Mouse (Mus musculus): ENCODE data around the gene Prim2. TPM values are rescaled to one million over a fixed set of nuclear protein-coding genes. Genes with fewer than 3 reads are reported as not detected.
A peak's percentile ranks its signal among the peaks of the same experiment; 100 is the strongest.

The Prim2 gene
- total and polyA plus RNA-seq, 2 experiments from 2014 or later = 18.6 to 19.0 TPM

DNA sequence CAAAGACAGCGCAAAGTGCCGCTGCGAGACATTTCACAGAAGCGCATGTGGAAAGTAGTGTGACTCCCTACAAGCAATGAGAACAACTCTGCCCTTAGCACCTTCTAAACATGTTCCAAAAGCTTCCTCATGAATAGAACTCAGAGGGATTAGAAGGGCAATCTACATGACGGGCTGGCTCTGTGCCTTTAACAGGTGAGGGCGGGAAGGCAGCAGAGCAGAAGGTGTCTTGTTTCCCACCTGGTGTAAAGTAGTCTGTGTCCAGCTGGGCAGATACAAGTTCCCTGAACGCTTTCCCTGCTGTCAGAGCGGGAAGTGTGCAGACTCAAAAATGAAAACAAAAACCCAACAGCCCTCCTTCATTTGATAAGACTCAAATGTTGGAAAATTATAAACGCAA lies 169.5 kb downstream of the Prim2 start:
- Histone ChIP-seq H3K4me2 (ENCODE audit: low read depth, low read length) (no peak overlapping the region), H3K27me3 (ENCODE audit: insufficient read depth, low read length) (no peaks in the 10 kb centered on the region), H3K9me3 (ENCODE audit: low read length) (no peaks in the 10 kb centered on the region), H3K4me1 (ENCODE audit: insufficient read depth, low read length) (peaks cover 3% of the 10 kb centered on the region; the same call in 1 of the 2 replicates), H3K4me3 (ENCODE audit: low read length) (no peak overlapping the region), H3K27ac (no peak overlapping the region), H3K36me3 (ENCODE audit: insufficient read depth, low read length) (no peaks in the 10 kb centered on the region), H3K9ac (replicated peaks; ENCODE audit: low read length) (no peak overlapping the region)
- WGBS = 75% methylated on average over 9 of the region's 9 CpGs
- ATAC-seq = 0 out of 2 replicates have a peak, but pooled peaks have one; percentile 27
- TF ChIP-seq CTCF (IDR thresholded peaks at IDR 0.05; ENCODE audit: low read depth) = no peak
- peak; percentile 25 for DNase-seq (ENCODE audit: low spot score)

DNA sequence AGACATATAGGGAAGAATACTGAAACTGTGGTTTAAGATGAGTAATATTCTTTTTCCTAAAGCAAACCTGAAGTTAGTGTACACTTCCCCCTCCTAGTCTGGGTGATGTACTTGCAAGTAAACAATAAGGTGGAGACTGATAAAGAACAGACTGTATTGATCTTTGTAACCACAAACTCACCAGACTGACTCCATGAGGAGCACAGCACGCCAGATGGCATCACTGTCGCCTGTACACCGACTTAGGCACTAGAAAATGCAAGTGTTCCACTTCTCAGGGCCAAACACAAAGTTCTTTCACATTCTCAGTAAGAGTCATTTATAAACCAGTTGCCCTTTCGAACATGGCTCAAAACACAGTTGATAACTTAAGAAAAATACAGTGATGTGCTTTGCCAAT lies 170.0 kb downstream of the Prim2 start:
- peaks cover 3% of the 10 kb centered on the region; the same call in 1 of the 2 replicates for H3K4me1 ChIP-seq (ENCODE audit: insufficient read depth, low read length)
- H3K27ac ChIP-seq = no peak overlapping the region
- no peaks in the 10 kb centered on the region for H3K9me3 ChIP-seq (ENCODE audit: low read length)
- DNase-seq (ENCODE audit: low spot score) = no peak
- whole genome bisulfite sequencing = 67% methylated on average over 4 of the region's 4 CpGs
- TF ChIP-seq CTCF (IDR thresholded peaks at IDR 0.05; ENCODE audit: low read depth) = no peak
- H3K4me2 ChIP-seq (ENCODE audit: low read depth, low read length) = no peak overlapping the region
- no peaks in the 10 kb centered on the region for H3K27me3 ChIP-seq (ENCODE audit: insufficient read depth, low read length)
- no peaks in the 10 kb centered on the region for H3K36me3 ChIP-seq (ENCODE audit: insufficient read depth, low read length)
- no peak overlapping the region for H3K4me3 ChIP-seq (ENCODE audit: low read length)
- no peak for ATAC-seq
- no peak overlapping the region for H3K9ac ChIP-seq (replicated peaks; ENCODE audit: low read length)

GRCm38 (mm10) chr1:33496128-33496527 lies 173.5 kb downstream of the Prim2 start:
- H3K27me3 ChIP-seq (ENCODE audit: insufficient read depth, low read length) = no peaks in the 10 kb centered on the region
- DNase-seq (ENCODE audit: low spot score) (no peak), ATAC-seq (no peak)
- no peak for TF ChIP-seq CTCF (IDR thresholded peaks at IDR 0.05; ENCODE audit: low read depth)
- 77% methylated on average over 4 of the region's 4 CpGs for WGBS
- H3K4me2 ChIP-seq (ENCODE audit: low read depth, low read length) = no peak overlapping the region
- H3K27ac ChIP-seq = no peak overlapping the region
- peaks cover 3% of the 10 kb centered on the region; the same call in 1 of the 2 replicates for H3K4me1 ChIP-seq (ENCODE audit: insufficient read depth, low read length)
- no peaks in the 10 kb centered on the region for H3K9me3 ChIP-seq (ENCODE audit: low read length)
- H3K4me3 ChIP-seq (ENCODE audit: low read length) = no peak overlapping the region
- no peaks in the 10 kb centered on the region for H3K36me3 ChIP-seq (ENCODE audit: insufficient read depth, low read length)
- no peak overlapping the region for H3K9ac ChIP-seq (replicated peaks; ENCODE audit: low read length)

DNA sequence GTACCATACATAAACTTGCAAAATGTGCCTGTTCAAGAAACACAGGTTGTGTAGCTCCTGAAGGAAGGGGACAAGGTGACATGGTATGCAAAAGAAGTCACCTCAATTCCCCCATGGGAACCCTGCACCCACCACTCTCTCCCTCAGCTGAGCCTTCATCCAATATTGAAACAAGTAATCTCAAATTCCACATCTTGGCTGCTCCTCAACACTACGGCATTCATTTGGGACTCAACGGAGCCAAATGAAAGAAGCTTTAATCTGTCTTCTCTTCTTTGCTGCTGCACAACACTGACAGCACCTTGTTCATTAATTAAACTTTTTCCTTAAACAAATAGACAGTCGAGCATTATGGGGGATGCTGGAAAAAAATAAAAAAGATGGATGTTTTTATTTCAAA lies 174.0 kb downstream of the Prim2 start:
- Histone ChIP-seq H3K9me3 (ENCODE audit: low read length) (no peaks in the 10 kb centered on the region), H3K4me1 (ENCODE audit: insufficient read depth, low read length) (peaks cover 3% of the 10 kb centered on the region; the same call in 1 of the 2 replicates), H3K4me2 (ENCODE audit: low read depth, low read length) (no peak overlapping the region), H3K9ac (replicated peaks; ENCODE audit: low read length) (no peak overlapping the region), H3K4me3 (ENCODE audit: low read length) (no peak overlapping the region), H3K36me3 (ENCODE audit: insufficient read depth, low read length) (no peaks in the 10 kb centered on the region), H3K27me3 (ENCODE audit: insufficient read depth, low read length) (no peaks in the 10 kb centered on the region), H3K27ac (0 out of 2 replicates have a peak overlapping the region, but pooled peaks have one; percentile 11)
- DNase-seq (ENCODE audit: low spot score) (no peak), ATAC-seq (no peak)
- WGBS = 31% methylated on average over 3 of the region's 3 CpGs
- no peak for TF ChIP-seq CTCF (IDR thresholded peaks at IDR 0.05; ENCODE audit: low read depth)

DNA sequence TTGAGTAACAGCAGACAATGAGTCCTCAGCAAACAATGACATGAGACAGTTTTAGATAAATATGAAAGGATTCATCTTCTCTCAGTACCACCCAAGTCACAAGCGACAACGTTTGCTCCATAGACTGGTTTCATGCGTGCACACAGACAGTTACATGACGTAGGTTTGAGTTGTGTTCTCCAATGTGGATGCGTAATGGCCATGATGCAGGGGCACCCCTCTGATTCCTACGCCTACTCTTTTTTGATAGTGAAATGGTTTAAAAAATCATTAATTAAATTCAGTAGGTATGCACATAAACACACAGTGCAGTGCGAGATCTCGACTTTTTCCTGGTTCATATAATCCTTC lies 174.4 kb downstream of the Prim2 start:
- H3K4me2 ChIP-seq (ENCODE audit: low read depth, low read length) = no peak overlapping the region
- H3K4me3 ChIP-seq (ENCODE audit: low read length) = no peak overlapping the region
- no peaks in the 10 kb centered on the region for H3K36me3 ChIP-seq (ENCODE audit: insufficient read depth, low read length)
- H3K9me3 ChIP-seq (ENCODE audit: low read length) = no peaks in the 10 kb centered on the region
- no peak for DNase-seq (ENCODE audit: low spot score)
- H3K27me3 ChIP-seq (ENCODE audit: insufficient read depth, low read length) = no peaks in the 10 kb centered on the region
- H3K4me1 ChIP-seq (ENCODE audit: insufficient read depth, low read length) = peaks cover 3% of the 10 kb centered on the region; the same call in 1 of the 2 replicates
- 55% methylated on average over 8 of the region's 8 CpGs for WGBS
- peak; percentile 39; the same call in 1 of the 2 replicates for ATAC-seq
- 0 out of 2 replicates have a peak overlapping the region, but pooled peaks have one; percentile 11 for H3K27ac ChIP-seq
- no peak overlapping the region for H3K9ac ChIP-seq (replicated peaks; ENCODE audit: low read length)
- TF ChIP-seq CTCF (IDR thresholded peaks at IDR 0.05; ENCODE audit: low read depth) = no peak

GRCm38 (mm10) chr1:33494524-33495202 lies 174.9 kb downstream of the Prim2 start:
- Histone ChIP-seq H3K36me3 (ENCODE audit: insufficient read depth, low read length) (no peaks in the 10 kb centered on the region), H3K9me3 (ENCODE audit: low read length) (no peaks in the 10 kb centered on the region), H3K4me3 (ENCODE audit: low read length) (no peak overlapping the region), H3K4me2 (ENCODE audit: low read depth, low read length) (no peak overlapping the region), H3K9ac (replicated peaks; ENCODE audit: low read length) (no peak overlapping the region), H3K27ac (0 out of 2 replicates have a peak overlapping the region, but pooled peaks have one; percentile 11), H3K4me1 (ENCODE audit: insufficient read depth, low read length) (peaks cover 3% of the 10 kb centered on the region; the same call in 1 of the 2 replicates), H3K27me3 (ENCODE audit: insufficient read depth, low read length) (no peaks in the 10 kb centered on the region)
- peak; percentile 53 for DNase-seq (ENCODE audit: low spot score)
- ATAC-seq = peak; percentile 74
- no peak for TF ChIP-seq CTCF (IDR thresholded peaks at IDR 0.05; ENCODE audit: low read depth)
- 24% methylated on average over 2 of the region's 2 CpGs for WGBS

- 67% methylated on average over 6 of the region's 6 CpGs for WGBS
- no peak overlapping the region for H3K9ac ChIP-seq (replicated peaks; ENCODE audit: low read length)
- no peak overlapping the region for H3K27ac ChIP-seq
- no peak for DNase-seq (ENCODE audit: low spot score)
- H3K4me3 ChIP-seq (ENCODE audit: low read length) = no peak overlapping the region
- H3K36me3 ChIP-seq (ENCODE audit: insufficient read depth, low read length) = no peaks in the 10 kb centered on the region
- no peaks in the 10 kb centered on the region for H3K27me3 ChIP-seq (ENCODE audit: insufficient read depth, low read length)
- no peaks in the 10 kb centered on the region for H3K9me3 ChIP-seq (ENCODE audit: low read length)
- ATAC-seq = no peak
- no peaks in the 10 kb centered on the region for H3K4me1 ChIP-seq (ENCODE audit: insufficient read depth, low read length)
- TF ChIP-seq CTCF (IDR thresholded peaks at IDR 0.05; ENCODE audit: low read depth) = no peak
- no peak overlapping the region for H3K4me2 ChIP-seq (ENCODE audit: low read depth, low read length)
Measured at GRCm38 (mm10) chr1:33490220-33490619, 179.4 kb downstream of the Prim2 start.
